Mouse (Mus musculus) gastrocnemius, postnatal 10 days (tissue): ENCODE results near the gene Col9a2. TPM values are rescaled to one million over a fixed set of nuclear protein-coding genes. Genes with fewer than 3 reads are reported as not detected.
"Not testable (repeated sequence)": the region's sequence is repeated elsewhere in the genome, so short reads cannot be mapped to it uniquely, and the experiment has no call there.

Experiments
- DNase-seq: peaks from one replicate; pipeline ENCODE4 v3.0.0; 2021; ENCODE audit warnings: mixed read lengths
- total RNA-seq, 2 experiments: library from RNA; stranded (reverse); gene quantifications; 2 replicates each; pipeline ENCODE4 v1.2.3; 2021

Col9a2 gene
- total RNA-seq, 2 experiments from 2014 or later: 1.5 to 2.1 TPM

DNA sequence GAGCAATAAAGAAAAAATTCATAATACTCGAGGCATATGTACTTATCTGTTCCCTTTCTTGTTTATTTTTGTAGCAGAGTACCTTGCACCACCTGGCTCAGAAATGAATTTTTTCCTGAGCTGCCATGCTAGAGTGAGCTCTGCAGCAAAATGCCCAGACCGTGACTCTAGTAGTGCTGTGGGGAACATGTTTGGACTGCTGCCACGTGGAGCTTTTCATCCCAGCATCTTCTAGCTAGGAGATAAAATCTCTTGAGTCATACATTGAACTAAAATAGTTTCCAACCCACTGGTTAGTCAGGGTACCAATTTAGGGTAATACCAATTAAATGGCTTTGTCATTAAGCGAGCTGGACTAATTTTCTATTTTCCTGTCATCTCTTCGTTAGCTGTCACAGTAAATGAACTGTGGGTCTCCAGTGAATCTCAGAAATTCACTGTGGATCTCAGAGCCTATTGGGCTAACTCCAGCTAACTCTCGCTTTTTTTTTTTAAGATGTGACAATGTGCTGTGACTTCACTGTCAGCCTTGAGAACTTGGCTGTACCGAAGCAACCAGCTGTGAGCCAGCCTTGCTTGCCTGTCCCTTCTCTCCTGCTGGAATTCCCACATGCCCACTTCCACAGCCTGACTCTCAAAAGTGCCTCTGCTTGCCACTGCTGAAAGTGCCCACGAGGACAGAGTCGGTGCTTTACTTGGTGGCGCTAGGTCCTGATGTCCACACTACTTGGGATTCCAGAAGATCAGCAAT, 19.0 kb upstream of the Col9a2 start:
- DNase-seq: no peak

- no peak for DNase-seq
Observed at GRCm38 (mm10) chr4:121021911-121022310, 17.3 kb upstream of the Col9a2 start.

DNA sequence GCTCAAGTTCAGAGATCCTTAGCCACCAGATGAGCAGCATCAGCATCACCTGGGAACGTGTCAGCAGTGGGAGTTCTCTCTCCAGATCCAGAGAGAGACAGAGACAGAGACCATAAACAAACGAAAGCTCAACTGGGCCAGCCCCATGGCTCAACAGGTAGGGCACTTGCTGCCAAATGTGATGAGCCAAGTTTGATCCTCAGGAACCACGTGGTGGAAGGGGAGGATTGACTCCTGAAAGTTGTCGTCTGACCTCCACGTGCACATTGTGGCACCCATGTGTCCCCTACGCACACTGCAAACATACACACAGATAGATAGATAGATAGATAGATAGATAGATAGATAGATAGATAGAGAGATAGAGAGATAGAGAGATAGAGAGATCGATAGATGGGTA, 15.7 kb upstream of the Col9a2 start:
- no peak for DNase-seq

GRCm38 (mm10) chr4:121023941-121024340, 15.2 kb upstream of the Col9a2 start:
- DNase-seq: no peak

- DNase-seq: no peak
Observed at GRCm38 (mm10) chr4:121025681-121026080, 13.5 kb upstream of the Col9a2 start.

DNA sequence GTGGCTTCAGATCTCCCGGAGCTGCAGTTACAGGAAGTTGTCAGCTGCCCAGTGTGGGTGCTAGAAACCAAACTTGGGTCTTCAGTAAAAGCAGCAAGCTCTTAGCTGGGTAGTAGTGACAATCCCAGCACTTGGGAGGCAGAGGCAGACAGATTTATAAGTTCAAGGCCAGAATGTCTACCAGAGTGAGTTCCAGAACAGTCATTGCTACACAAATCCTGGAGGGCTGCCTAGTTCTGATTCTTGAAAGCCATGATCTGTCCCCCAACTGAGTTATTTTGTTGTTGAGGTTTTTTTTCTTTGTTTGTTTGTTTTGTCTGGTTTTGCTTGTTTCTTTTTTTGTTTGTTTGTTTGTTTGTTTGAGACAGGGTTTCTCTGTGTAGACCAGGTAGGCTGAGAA, 11.0 kb upstream of the Col9a2 start:
- DNase-seq: no peak

- DNase-seq: peak; percentile 71
Observed at GRCm38 (mm10) chr4:121028659-121029392, 10.4 kb upstream of the Col9a2 start.

DNA sequence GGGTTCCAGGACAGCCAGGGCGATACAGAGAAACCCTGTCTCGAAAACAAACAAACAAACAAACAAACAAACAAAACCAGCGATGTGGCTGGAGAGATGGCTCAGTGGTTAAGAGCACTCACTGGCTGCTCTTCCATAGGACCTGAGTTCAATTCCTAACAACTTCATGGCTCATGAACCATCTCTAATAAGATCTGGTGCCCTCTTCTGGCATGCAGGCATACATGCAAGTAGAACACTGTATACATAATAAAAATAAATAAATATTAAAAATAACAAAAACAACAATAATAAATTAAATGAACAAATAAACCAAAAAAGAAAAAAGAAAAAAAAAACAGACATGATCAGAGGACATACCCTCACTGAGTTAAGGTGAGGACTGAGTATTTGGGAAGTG, 9.6 kb upstream of the Col9a2 start:
- no peak for DNase-seq

- DNase-seq: no peak
Observed at GRCm38 (mm10) chr4:121031440-121031839, 7.7 kb upstream of the Col9a2 start.

DNA sequence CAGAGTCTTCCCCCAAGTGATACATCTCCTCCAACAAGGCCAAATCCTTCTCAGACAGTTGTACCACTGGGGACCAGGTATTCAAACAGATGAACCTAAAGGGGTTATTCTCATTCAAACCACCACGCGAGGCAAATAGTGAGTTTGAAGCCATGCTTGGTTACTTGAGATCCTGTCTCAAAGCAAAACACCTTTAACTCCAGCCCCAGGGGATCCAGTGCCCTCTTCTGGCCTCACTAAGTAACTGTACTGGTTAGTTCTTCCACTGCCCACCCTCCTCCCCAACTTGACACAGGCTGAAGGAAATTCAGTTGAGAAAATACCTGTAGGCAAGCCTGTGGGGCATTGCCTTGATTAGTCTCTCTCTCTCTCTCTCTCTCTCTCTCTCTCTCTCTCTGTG, 6.2 kb upstream of the Col9a2 start:
- DNase-seq: no peak

- no peak for DNase-seq
Observed at GRCm38 (mm10) chr4:121040323-121040722, 1.1 kb downstream of the Col9a2 start.

GRCm38 (mm10) chr4:121040897-121041671, 1.9 kb downstream of the Col9a2 start:
- DNase-seq: peak; percentile 63

DNA sequence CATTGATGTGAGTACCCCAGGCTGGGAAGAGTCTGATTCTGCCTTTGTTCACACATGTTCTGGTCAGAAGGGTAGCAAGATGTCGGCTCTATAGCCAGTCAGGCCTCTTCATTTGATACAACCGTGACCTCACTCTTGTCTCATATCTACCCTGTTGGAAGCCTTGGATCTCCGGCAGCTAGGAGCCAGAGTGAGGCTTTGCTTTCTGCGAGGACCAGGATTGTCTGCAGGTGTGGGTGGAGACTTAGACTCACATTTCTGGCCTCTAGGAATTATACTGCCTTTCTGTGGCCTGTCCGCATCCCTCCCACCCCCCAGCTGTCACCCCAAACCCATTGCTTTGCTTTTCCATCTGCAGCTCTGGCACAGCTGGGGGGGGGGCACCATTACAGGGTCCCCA, 3.3 kb downstream of the Col9a2 start:
- no peak for DNase-seq

DNA sequence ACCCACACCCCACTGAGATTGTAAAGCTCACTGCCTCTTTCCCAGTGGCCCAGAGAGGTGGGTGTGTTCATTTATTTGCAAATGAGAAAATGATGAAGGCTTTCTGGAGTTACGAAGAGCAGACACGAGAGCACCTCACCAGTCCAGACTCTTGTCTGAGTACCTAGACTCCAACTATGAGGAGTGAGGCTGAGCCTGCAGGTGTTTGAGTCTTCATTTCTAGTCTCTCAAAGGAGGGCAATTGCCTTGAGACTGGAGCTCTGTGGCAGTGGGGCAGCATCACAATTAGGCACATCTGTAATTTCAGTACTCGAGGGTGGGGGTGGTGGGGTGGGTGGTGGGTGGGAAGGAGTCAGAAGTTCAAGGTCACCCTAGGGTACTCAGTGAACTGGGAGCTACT, 3.8 kb downstream of the Col9a2 start:
- DNase-seq: no peak

GRCm38 (mm10) chr4:121051863-121052262, 12.7 kb downstream of the Col9a2 start:
- no peak for DNase-seq

GRCm38 (mm10) chr4:121052454-121053323, 13.5 kb downstream of the Col9a2 start:
- DNase-seq: no peak

- peak; percentile 21 for DNase-seq
Observed at GRCm38 (mm10) chr4:121056342-121056741, 17.2 kb downstream of the Col9a2 start.

DNA sequence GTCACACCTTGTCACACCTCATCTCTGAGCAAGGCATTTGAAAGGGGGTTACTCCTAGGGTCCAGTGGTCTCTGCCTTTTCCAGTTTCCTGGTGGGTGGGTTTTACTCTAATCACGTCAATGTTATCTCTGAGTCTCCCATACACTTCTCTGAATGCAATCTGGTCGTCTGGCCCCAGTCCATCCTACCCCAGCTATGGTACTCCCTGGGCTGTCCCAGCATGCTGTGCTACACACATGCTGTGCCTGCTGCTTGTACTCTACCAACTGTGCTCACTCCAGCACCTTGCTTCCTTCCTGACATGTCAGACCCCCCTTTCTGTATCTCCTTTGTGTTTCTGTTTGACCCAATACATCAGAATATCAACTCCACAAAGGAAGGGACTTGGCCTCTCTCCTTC, 17.8 kb downstream of the Col9a2 start:
- DNase-seq: no peak

GRCm38 (mm10) chr4:121059218-121059617, 20.0 kb downstream of the Col9a2 start:
- not testable (repeated sequence) for DNase-seq

DNA sequence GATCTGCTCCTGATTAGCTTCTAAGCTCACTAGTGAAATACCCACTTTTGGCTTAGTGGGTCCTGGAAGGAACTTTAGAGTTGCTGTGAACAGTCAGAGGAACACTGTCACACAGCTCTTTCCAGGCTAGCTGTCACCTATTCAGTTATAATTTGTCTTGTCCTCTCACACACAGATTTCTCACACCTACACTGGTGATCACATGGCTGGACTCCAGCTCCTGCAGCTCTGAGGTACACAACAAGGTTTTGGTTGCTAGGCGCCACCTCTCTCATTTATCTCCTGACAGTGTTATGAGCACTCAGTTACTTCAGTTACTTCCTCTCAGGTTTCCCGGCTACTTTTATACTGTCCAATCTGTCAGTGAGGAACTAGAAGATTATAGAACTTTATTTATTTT, 26.2 kb downstream of the Col9a2 start:
- DNase-seq: no peak

DNA sequence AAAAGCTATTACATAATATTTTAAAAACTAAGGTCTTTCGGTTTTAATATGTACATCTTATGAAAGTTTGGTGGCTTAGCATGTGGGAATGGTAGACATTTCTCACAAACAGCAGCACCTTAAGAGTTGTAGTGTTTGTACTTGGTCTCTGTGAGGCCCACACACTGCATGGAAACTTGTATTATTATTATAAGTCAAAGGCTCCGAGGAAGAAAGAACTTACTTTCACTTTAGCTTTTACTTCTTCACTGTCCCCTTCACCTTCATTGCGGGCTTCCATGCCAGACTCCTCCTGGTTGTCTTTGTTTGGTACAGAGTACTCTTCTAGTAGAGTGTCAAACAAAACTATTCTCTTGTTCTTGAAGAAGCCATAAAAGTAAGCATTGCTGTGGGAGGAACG, 35.1 kb downstream of the Col9a2 start:
- no peak for DNase-seq
